Mouse (Mus musculus): ENCODE data around the gene Olfr523.
"Not testable (repeated sequence)": the region's sequence is repeated elsewhere in the genome, so short reads cannot be mapped to it uniquely, and the experiment has no call there.

Olfr523 gene

DNA sequence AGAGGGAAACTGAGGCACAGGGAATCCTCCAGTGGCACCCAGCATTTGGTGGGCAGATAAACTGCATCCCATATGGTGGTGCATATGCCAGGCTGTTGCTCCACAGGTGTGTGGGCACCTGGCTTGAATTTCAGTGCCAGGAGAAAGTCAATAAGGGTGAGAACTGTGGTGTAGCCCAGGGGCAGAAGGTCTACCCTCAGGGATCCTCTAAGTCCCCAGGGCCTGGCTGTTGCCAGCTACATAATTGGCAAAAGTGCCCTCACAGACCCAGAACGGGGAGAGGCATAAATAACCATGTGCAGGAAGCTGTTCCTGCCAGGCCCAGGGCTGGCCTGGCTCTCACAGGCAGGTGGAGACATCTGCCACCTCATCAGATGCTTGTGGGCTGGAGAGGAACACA, at the start of gene Olfr523:
Olfr523 (plus strand) TSS at position 282 of the 400 bp plus-strand sequence.
- in situ Hi-C loops (cut with MboI, MseI) = no loop called here

DNA sequence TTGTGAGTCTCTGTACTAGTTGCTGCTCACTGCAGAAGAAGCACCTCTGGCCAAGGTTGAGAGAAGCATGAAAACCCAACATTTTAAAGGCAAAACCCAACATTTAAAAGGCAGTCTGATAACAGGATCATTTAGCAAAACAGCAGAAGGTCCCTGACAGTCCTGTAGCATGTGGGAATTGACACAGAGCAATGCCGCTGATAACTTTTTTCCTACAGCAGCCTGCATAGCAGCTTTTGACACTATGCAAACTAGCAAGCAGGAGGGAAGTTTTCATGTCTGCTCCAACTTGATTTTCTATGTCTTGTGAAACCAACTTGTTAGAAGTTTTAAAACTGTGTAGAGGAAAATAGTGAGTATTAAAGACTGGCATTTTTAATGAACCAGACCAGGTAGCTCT, 48.6 kb upstream of the Olfr523 start:
- in situ Hi-C loops (cut with MboI, MseI) = no loop called here

DNA sequence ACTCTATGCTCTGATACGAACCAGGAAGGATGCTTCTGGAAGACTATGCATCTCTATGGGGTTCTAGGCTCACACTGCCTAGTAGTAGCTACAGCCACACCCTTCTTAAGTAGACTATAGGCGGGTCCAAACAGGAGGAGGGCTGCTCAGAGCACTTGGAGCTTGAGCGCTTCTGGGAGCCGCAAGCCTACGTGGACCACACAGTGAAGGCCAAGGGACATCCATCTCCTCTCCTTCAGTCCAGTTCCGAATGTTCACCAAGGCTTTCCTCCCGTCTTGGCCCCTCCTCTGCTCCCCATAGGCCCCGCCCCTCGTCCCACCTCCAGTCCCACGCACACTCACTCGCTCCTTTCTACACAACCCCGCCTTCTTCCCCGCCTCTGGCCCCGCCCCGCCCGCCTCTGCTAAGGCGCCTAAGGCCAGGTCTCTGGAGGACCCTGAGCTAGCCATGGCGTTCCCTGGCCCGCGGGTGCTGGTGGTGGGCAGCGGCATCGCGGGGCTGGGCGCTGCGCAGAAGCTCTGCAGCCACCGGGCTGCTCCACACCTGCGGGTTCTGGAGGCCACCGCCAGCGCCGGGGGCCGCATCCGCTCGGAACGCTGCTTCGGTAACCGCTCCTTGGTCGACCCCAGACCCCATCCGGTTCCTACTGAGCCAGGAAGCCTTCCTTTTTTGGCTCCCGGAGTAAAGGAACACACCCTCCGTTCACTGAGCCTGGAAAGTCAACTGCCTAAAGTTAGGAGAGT, 47.6 kb upstream of the Olfr523 start:
- in situ Hi-C loops (cut with MboI, MseI) = no loop called here

DNA sequence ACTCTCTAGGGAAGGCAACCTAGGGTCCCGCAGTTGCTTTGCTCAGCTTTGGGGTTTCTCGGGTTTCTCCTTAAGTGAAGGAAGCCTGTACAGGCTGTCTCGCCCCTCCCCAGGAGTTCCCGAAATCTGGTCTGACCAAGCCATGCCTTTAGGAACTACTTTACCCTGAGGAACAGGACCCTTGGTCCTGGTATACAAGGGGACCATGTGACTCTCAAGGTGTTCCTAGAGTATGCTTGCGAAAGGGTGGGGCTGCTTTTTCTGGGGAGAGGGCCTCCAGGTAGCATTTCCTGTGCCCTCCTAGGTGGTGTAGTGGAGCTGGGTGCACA, 47.0 kb upstream of the Olfr523 start:
- in situ Hi-C loops (cut with MboI, MseI) = no loop called here

DNA sequence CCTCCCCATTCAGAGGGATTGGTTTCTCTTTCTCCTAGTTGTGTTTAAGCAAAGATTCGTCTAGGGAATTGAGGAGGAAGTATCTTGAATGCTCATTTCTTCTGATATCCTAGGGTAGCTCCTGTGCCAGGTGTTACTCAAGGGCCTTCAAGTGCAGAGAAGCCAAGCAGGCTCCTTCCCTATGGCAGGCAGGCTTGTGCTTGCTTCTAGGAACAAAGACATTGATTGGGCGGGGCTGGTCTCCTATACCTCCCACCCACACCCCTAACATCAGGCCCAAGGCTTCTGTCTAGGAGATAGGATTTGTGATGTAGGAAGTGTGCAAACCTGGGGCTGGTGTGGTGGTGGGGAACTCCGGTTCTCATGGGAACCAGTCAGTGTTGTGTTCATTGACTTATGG, 46.1 kb upstream of the Olfr523 start:
- in situ Hi-C loops (cut with MboI, MseI) = no loop called here

DNA sequence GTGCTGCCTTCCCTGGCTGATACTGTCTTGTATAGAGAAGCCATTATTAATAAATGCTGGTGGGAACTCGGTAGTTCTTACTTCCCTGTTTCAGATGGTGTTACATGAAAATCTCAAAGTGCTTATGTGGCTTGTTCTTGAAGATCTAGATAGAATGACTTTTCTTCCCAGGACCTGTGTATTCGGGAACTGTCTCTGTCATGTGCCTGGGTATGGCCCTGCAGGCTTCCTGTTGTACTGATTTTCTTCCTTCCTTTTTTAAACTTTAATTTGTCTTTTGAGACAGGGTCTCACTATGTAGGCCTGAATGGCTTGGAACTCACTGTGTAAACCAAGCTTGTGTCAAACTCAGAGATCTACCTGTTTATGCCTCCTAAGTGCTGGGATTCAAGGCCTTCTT, 45.1 kb upstream of the Olfr523 start:
- in situ Hi-C loops (cut with MboI, MseI) = no loop called here

DNA sequence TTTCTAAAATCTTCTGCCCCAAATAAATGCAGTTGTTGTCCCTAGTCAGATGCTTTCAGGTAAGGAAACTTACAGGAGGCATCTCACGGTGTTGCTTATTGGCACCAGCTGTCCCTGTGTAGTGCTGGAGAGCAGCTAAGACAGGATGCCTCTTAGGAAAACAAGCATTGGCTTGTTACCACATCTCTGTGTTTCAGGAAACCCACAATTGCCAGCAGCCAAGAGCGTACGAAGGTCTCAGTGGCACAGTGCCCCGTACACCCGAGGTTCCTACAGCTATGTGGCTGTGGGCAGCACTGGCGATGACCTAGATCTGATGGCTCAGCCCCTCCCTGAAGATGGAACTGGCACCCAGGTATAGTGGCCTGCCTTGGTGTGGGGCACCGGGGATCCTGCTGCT, 40.8 kb upstream of the Olfr523 start:
- in situ Hi-C loops (cut with MboI, MseI) = not testable (repeated sequence)

DNA sequence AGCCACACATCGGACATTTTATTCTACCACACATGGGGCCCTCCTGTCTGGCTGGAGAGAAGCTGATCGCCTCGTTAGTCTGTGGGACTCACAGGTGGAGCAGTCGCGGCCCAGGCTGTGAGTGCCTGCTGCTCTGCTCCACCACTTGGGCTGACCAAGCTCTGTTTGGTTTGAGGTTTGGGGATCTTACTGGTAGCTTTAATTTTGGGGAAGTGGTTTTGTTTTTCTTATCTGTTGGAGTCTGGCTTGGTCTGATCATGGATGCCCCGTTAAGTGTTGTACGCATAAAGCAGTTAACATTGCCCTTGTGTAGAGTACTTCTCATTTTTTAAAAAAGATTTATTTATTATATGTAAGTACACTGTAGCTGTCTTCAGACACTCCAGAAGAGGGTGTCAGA, 39.0 kb upstream of the Olfr523 start:
- in situ Hi-C loops (cut with MboI, MseI) = not testable (repeated sequence)

DNA sequence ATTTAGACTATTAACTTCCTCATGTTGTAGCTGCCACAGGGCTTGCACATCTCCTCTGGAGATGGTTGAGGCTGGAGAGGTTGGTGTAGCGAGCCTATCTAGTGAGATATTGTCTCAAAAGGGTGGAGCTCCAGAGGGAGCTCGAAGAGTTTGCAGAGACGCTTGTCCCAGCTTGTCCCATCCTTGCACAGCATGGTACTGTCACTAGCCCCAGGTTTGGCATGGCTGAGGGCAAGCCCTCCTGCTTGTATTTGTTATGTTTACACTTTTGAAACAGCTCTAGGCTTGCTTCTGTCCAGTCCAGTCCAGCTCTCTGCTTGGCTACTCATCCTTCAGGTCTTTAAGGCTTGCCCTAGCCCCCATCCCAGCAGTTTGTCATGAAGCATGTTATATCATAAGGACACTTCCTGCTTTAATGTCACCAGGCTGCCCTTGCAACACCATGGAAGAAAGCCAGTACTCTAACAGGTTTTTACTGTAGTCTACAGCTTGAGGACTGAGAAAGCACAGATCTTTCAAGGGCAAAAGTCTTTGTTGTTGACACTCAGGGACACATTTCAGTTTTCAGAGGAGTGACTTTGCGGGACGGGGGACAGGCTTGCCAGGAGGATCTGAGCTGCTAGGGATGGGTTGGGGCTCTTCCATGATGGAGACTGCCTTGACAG, 37.8 kb upstream of the Olfr523 start:
- in situ Hi-C loops (cut with MboI, MseI) = loop anchor here (5.0 kb wide), 1 partner anchor 53 kb away; the partner anchor contains the start of gene Caly

GRCm38 (mm10) chr7:140137135-140138020, 35.6 kb upstream of the Olfr523 start, which contains the start of gene Mtg1:
Gene Mtg1, plus strand, starts transcription at chr7:140137564.
- in situ Hi-C loops (cut with MboI, MseI) = loop anchor here (5.0 kb wide), 1 partner anchor 55 kb away; the partner anchor contains the start of gene Caly

GRCm38 (mm10) chr7:140138021-140138310, 35.1 kb upstream of the Olfr523 start:
- in situ Hi-C loops (cut with MboI, MseI) = loop anchor here (5.0 kb wide), 1 partner anchor 56 kb away; the partner anchor contains the start of gene Caly

- in situ Hi-C loops (cut with MboI, MseI) = no loop called here
These were observed 31.7 kb upstream of the Olfr523 start for GRCm38 (mm10) chr7:140141350-140141749.

DNA sequence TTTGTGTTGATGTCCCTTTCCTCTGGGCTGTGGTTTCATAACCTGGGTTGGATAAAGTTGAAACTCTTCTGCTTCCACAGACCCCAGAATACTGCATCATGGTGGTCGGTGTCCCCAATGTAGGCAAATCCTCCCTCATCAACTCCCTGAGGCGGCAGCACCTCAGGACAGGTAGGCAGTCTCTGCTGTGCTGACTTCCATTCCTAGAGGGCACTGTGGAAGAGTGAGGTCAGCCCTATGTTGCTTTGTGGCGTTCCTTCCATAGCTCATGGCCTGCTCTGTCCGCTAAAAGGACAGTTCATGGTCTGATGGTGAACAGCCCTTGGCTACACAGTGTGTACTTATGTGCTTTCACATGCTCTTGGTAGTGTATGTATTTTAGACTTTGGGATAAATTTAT, 28.5 kb upstream of the Olfr523 start:
- in situ Hi-C loops (cut with MboI, MseI) = no loop called here

DNA sequence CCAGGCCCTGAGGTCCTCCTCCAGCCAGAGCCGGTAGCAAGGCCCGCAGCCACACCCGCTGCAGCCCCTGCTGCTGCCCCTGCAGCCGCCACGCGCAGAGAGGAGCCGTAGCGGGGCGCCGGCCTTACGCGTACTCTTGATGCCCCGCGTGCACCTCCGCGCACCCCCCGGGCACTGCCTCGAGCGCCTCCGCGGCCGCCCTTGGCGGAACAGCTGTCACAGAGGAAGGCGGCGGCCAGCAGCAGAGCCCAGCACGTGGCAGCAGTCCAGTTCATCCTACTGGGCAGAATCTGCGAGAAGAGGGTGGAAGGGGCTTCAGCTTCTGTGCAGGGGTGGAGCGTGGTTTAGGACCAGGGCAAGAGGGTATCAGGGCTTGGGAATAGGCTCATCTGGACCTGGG, 19.6 kb upstream of the Olfr523 start:
- in situ Hi-C loops (cut with MboI, MseI) = no loop called here

DNA sequence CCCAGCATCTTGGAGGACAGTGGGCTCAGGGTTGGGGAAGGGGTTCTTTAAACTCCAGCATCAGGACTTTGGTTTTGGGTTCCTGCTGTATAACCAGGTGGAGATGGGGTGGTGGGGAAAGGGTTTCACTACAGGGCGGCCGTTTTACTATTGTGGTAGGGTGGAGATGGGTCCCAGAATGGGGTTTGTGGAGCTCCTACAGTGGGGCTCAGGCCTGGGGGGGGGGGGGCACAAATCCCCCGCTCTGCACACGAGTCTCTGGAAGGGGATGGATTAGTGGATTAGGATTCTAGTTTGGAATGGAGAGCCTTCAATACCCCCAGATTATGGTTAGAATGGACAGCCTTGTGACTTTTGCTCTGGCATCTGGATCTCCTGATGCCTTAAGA, 19.2 kb upstream of the Olfr523 start:
- in situ Hi-C loops (cut with MboI, MseI) = no loop called here

- in situ Hi-C loops (cut with MboI, MseI) = no loop called here
These were observed 18.6 kb upstream of the Olfr523 start, which contains the start of gene Sprn for GRCm38 (mm10) chr7:140154218-140154927. Gene Sprn, minus strand, starts transcription at chr7:140154877.

GRCm38 (mm10) chr7:140160363-140160762, 12.7 kb upstream of the Olfr523 start:
- in situ Hi-C loops (cut with MboI, MseI) = no loop called here

- in situ Hi-C loops (cut with MboI, MseI) = no loop called here
These were observed 8.4 kb upstream of the Olfr523 start, which contains the start of gene Olfr522 for GRCm38 (mm10) chr7:140164664-140165063. Gene Olfr522, minus strand, starts transcription at chr7:140164764.

DNA sequence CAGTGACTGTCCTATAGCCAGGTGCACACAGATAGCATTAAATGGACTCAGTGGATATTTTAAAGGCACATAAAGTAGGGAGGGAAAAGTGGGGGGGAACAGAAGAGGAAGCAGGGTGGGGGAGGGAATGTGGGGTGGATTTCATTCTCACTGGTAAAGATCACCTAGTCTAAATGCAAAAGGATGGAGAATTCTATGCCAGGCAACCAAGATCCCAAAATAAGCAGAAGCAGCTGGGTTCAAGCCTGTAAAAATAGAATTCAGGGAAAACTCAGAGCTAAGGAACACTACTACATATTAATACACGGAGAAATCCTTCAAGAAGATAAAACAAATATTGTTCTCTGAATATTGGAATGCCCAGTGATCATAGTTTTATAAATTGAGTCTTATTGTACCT, 5.1 kb upstream of the Olfr523 start:
- in situ Hi-C loops (cut with MboI, MseI) = no loop called here

GRCm38 (mm10) chr7:140169386-140169785, 3.6 kb upstream of the Olfr523 start:
- in situ Hi-C loops (cut with MboI, MseI) = no loop called here

GRCm38 (mm10) chr7:140170863-140171262, 2.2 kb upstream of the Olfr523 start:
- in situ Hi-C loops (cut with MboI, MseI) = no loop called here

GRCm38 (mm10) chr7:140179176-140179575, 6.2 kb downstream of the Olfr523 start:
- in situ Hi-C loops (cut with MboI, MseI) = no loop called here

Data from T-helper 2 cell (primary cell).